Mouse (Mus musculus): ENCODE measurements around the gene Fgfrl1. TPM values are rescaled to one million over a fixed set of nuclear protein-coding genes. Genes with fewer than 3 reads are reported as not detected.

The Fgfrl1 gene
- 6.9 and 7.7 TPM in 2 replicates for polyA plus RNA-seq (2015; fragmentation: Nextera tagmentation; extraction: Ambion mirVana)

DNA sequence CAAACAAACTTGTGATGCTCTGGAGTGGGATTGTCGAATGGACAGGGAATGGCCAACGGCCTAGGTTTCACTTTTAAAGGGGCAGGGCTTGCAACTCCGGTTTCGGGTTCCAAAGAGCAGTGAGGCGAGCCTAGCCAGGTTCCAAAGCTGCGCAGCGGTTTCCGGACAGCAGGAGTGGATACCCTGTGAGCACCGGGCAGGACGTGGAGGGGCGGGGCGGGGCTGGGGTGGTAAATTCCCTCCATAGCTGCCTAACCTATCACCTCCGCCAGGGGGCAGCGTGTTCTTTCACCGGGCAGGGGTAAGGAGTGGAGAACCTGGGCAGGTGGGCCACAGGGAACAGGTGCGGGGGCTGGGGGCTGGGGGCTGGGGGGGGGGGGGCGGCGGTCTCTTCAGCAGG is at the start of gene Fgfrl1:
Gene Fgfrl1 (plus strand): TSS at position 112 of the 400 bp plus-strand sequence.
- peaks cover 20% of the 10 kb centered on the region for H3K27me3 ChIP-seq
- peaks cover 41% of the 10 kb centered on the region for H3K4me1 ChIP-seq (replicated peaks)
- H3K27ac ChIP-seq (replicated peaks): no peak within 1 kb of the TSS
- 7% methylated on average over 16 of the region's 18 CpGs for WGBS
- H3K9ac ChIP-seq: peak within 1 kb of the TSS; percentile 77; the same call in 1 of the 2 replicates
- H3K36me3 ChIP-seq: no peaks in the 10 kb centered on the region
- ATAC-seq (ENCODE audit: low read depth): no peak
- H3K4me2 ChIP-seq: peak within 1 kb of the TSS; percentile 92
- no peaks in the 10 kb centered on the region for H3K9me3 ChIP-seq
- H3K4me3 ChIP-seq: peak within 1 kb of the TSS; percentile 75

GRCm38 (mm10) chr5:108643674-108644073 is 48.5 kb upstream of the Fgfrl1 start:
- WGBS: 84% methylated on average over 2 of the region's 2 CpGs
- H3K27me3 ChIP-seq: no peaks in the 10 kb centered on the region
- no peak overlapping the region for H3K27ac ChIP-seq (replicated peaks)
- no peak overlapping the region for H3K9ac ChIP-seq
- ATAC-seq (ENCODE audit: low read depth): no peak
- H3K36me3 ChIP-seq: peaks cover 64% of the 10 kb centered on the region
- no peaks in the 10 kb centered on the region for H3K4me1 ChIP-seq (replicated peaks)
- H3K4me3 ChIP-seq: no peak overlapping the region
- no peak overlapping the region for H3K4me2 ChIP-seq
- no peaks in the 10 kb centered on the region for H3K9me3 ChIP-seq

DNA sequence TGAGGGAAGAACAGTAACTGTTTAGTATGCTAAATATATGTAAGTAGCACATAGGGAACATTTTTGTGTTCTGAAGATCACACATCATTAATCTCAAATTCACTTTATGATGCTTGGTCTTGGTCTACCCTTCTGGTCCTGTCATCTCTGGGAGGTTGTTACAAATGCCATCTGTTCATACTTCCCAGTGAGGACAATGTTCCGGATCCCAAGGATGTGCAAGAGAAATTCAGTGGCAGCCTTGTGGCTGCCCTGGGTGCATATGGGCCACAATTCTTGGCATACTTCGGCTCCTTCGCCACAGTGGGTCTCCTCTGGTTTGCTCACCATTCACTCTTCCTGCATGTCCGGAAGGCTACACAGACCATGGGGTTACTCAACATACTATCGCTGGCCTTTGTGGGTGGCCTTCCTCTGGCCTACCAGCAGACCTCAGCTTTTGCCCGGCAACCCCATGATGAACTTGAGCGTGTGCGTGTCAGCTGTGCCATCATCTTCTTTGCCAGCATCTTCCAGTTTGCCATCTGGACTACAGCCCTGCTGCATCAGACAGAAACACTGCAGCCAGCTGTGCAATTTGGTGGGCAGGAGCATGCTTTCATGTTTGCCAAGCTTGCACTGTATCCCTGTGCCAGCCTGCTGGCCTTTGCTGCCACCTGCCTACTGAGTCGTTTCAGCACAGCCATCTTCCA is 46.4 kb upstream of the Fgfrl1 start:
- no peaks in the 10 kb centered on the region for H3K9me3 ChIP-seq
- 88% methylated on average over 9 of the region's 9 CpGs for WGBS
- H3K27me3 ChIP-seq: no peaks in the 10 kb centered on the region
- no peak overlapping the region for H3K9ac ChIP-seq
- no peak for ATAC-seq (ENCODE audit: low read depth)
- no peak overlapping the region for H3K4me2 ChIP-seq
- H3K4me3 ChIP-seq: no peak overlapping the region
- H3K4me1 ChIP-seq (replicated peaks): no peaks in the 10 kb centered on the region
- no peak overlapping the region for H3K27ac ChIP-seq (replicated peaks)
- peaks cover 81% of the 10 kb centered on the region for H3K36me3 ChIP-seq

DNA sequence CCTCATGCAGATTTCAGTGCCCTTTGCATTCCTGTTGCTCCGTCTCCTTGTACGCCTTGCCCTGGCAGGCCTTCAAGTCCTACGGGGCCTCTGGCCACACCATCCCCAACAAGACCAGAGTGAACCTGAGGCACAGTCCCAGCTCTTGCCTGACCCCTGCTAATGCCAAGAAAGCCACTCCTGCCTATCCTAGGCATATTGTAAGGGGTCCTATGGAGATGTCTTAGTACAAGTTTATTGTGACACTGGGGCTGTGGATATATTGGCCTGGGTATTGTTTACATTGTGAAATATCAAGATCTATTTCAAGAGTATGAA is 45.9 kb upstream of the Fgfrl1 start:
- H3K36me3 ChIP-seq: peaks cover 86% of the 10 kb centered on the region
- H3K27ac ChIP-seq (replicated peaks): no peak overlapping the region
- no peaks in the 10 kb centered on the region for H3K9me3 ChIP-seq
- no peaks in the 10 kb centered on the region for H3K4me1 ChIP-seq (replicated peaks)
- H3K27me3 ChIP-seq: no peaks in the 10 kb centered on the region
- no peak for ATAC-seq (ENCODE audit: low read depth)
- no peak overlapping the region for H3K4me2 ChIP-seq
- H3K4me3 ChIP-seq: no peak overlapping the region
- no peak overlapping the region for H3K9ac ChIP-seq
- 90% methylated on average over 3 of the region's 3 CpGs for WGBS

GRCm38 (mm10) chr5:108647311-108647710 is 44.9 kb upstream of the Fgfrl1 start:
- WGBS: 88% methylated on average over 2 of the region's 2 CpGs
- H3K4me3 ChIP-seq: no peak overlapping the region
- no peaks in the 10 kb centered on the region for H3K27me3 ChIP-seq
- H3K4me2 ChIP-seq: no peak overlapping the region
- no peak for ATAC-seq (ENCODE audit: low read depth)
- H3K27ac ChIP-seq (replicated peaks): no peak overlapping the region
- H3K9ac ChIP-seq: no peak overlapping the region
- H3K36me3 ChIP-seq: peaks cover 90% of the 10 kb centered on the region
- no peaks in the 10 kb centered on the region for H3K9me3 ChIP-seq
- no peaks in the 10 kb centered on the region for H3K4me1 ChIP-seq (replicated peaks)

DNA sequence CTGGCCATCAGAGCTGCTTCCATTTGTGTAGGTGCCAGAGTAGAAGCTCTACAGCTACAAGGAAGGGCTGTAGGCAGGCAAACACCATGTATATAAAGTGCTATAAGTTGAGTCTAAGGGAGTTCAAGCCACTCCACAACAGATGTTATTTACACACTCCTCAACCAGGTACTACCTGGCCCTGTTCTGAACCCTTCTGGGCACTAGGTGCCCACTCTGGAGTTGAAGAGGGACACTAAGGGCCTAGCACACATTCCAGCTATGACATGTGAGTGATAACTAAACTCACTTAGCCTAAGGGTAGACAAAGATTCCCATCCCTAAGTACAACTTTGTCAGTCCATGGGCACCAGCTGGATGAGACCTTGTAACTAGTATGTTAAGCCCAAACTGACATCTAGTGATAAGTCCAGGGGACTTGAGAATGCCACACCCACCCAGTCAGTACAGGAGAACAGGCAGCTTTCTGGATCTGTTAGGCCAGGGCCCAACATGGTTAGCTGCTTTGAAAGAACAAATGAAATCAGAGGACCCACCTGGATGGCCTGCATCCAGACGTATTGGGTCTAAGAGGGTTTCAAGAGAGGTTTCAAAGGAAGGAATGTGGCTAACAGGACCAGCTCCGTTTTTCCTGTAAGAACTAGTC is 44.2 kb upstream of the Fgfrl1 start:
- Histone ChIP-seq H3K4me1 (replicated peaks) (no peaks in the 10 kb centered on the region), H3K9ac (no peak overlapping the region), H3K4me3 (no peak overlapping the region), H3K36me3 (peaks cover 91% of the 10 kb centered on the region), H3K9me3 (no peaks in the 10 kb centered on the region), H3K4me2 (no peak overlapping the region), H3K27ac (replicated peaks) (no peak overlapping the region), H3K27me3 (no peaks in the 10 kb centered on the region)
- 85% methylated on average over 2 of the region's 2 CpGs for WGBS
- no peak for ATAC-seq (ENCODE audit: low read depth)

DNA sequence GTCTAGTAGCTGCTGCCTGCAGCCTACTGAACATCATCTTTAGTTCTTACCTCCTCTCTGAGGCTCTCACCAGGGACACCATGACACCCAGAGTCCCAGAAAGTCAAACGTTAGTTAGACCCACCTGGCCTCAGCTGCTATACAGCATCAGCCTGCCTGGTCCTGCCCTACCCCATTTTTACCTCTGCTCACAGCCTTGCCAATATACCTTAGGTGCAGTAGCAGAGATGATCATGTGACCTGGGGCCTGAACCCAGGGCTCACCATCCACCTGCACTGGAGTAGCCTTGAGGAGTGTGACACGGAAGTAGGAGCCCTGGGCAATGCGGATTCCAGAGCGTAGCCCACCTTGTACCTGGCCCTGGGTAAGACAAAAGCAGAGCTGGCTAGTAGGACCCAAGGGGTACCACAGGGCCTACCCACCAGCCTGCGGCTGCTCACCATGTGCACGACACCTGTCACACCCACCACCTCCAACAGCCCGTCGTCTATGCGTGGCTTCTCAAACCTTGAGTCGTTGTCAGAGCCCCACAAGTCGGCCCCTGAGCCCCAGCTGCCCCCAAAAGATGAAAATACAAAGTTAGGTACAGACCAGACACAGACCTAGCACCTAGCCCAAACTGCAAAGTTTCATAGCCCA is 43.1 kb upstream of the Fgfrl1 start:
- H3K9ac ChIP-seq: no peak overlapping the region
- H3K4me3 ChIP-seq: no peak overlapping the region
- H3K4me2 ChIP-seq: no peak overlapping the region
- no peaks in the 10 kb centered on the region for H3K9me3 ChIP-seq
- H3K27ac ChIP-seq (replicated peaks): no peak overlapping the region
- H3K4me1 ChIP-seq (replicated peaks): no peaks in the 10 kb centered on the region
- 91% methylated on average over 11 of the region's 11 CpGs for WGBS
- ATAC-seq (ENCODE audit: low read depth): no peak
- peaks cover 91% of the 10 kb centered on the region for H3K36me3 ChIP-seq
- H3K27me3 ChIP-seq: no peaks in the 10 kb centered on the region

- Histone ChIP-seq H3K4me1 (replicated peaks) (no peaks in the 10 kb centered on the region), H3K4me3 (no peak overlapping the region), H3K27ac (replicated peaks) (no peak overlapping the region), H3K36me3 (peaks cover 95% of the 10 kb centered on the region), H3K4me2 (no peak overlapping the region), H3K9me3 (no peaks in the 10 kb centered on the region), H3K9ac (no peak overlapping the region), H3K27me3 (no peaks in the 10 kb centered on the region)
- WGBS: 91% methylated on average over 7 of the region's 7 CpGs
- ATAC-seq (ENCODE audit: low read depth): no peak
Observed at GRCm38 (mm10) chr5:108650341-108650740, 41.8 kb upstream of the Fgfrl1 start.

DNA sequence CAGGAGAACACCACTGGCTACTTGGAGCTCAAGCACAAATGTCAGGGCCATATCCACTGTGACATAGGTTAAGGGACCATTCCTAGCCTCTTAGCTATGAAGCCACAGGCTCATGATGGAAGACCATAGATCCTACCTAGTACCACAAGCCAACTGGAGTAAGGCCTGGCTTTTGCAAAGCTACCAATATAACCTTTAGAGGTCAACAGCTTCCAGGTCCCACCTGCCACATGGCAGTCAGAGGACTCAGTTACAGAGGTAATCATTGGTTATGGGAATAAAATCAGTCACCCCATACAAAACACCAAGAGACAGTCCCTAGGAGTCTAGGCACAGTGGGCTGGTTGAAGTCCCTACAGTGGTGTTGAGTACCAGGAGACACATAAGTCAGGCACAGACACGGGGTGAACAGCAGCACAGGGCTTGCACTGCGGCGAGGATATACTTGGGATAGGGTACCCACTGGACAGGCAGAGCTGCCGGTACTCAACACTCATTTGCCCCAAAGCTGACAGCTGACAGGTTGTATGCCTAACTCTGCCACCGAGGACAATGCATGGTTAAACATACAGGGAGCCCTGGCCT is 41.0 kb upstream of the Fgfrl1 start:
- Histone ChIP-seq H3K27me3 (no peaks in the 10 kb centered on the region), H3K27ac (replicated peaks) (no peak overlapping the region), H3K4me2 (no peak overlapping the region), H3K4me1 (replicated peaks) (no peaks in the 10 kb centered on the region), H3K4me3 (no peak overlapping the region), H3K36me3 (peaks cover 95% of the 10 kb centered on the region), H3K9ac (no peak overlapping the region), H3K9me3 (no peaks in the 10 kb centered on the region)
- 81% methylated on average over 5 of the region's 5 CpGs for WGBS
- ATAC-seq (ENCODE audit: low read depth): 0 out of 2 replicates have a peak, but pooled peaks have one; percentile 33

DNA sequence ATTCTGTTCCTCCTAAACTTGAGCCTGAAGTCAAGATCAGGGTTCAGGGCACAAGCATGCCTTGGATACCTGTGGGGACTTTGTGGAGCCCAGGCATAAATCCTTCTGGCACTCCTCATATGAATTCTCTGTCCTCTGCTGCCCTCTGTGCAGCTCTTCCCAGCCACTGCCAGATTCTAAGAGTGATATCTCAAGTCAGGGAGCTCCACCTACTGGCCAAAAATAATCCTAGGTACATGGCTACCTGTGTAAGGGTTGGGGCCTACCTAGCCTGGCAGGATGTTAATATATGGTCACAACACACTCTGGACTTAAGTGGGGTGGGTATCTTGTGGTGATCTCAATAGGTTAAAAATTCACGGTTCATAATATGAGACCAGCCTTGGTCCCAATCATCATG is 40.4 kb upstream of the Fgfrl1 start:
- H3K4me1 ChIP-seq (replicated peaks): no peaks in the 10 kb centered on the region
- no peak overlapping the region for H3K9ac ChIP-seq
- ATAC-seq (ENCODE audit: low read depth): peak; percentile 37
- no peaks in the 10 kb centered on the region for H3K9me3 ChIP-seq
- WGBS: 59% methylated on average over 1 of the region's 1 CpGs
- H3K36me3 ChIP-seq: peaks cover 95% of the 10 kb centered on the region
- H3K27ac ChIP-seq (replicated peaks): no peak overlapping the region
- H3K4me3 ChIP-seq: no peak overlapping the region
- H3K4me2 ChIP-seq: no peak overlapping the region
- no peaks in the 10 kb centered on the region for H3K27me3 ChIP-seq

DNA sequence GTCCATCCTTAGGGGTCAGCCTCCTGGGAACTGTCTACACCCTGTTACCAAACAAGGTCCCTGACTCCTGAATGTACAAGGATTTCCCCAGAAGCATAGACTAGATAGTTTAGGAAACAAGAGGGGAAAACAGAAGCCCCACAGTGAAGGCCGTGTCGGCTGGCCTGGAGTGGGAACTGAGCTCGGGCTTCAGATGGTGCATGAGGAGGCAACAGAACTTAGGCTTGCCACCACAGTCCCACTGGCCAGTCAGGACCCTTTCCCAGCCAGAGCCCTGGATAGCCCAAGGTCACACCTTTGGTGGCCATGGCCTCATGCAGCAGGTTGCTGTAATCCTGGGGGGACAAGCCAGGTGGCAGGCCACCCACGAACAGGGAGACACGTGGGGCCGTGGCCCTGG is 38.8 kb upstream of the Fgfrl1 start:
- peaks cover 6% of the 10 kb centered on the region; the same call in 1 of the 2 replicates for H3K4me1 ChIP-seq (replicated peaks)
- H3K27me3 ChIP-seq: no peaks in the 10 kb centered on the region
- H3K36me3 ChIP-seq: peaks cover 94% of the 10 kb centered on the region
- no peaks in the 10 kb centered on the region for H3K9me3 ChIP-seq
- no peak for ATAC-seq (ENCODE audit: low read depth)
- H3K9ac ChIP-seq: no peak overlapping the region
- 87% methylated on average over 6 of the region's 6 CpGs for WGBS
- H3K4me2 ChIP-seq: no peak overlapping the region
- H3K4me3 ChIP-seq: no peak overlapping the region
- H3K27ac ChIP-seq (replicated peaks): no peak overlapping the region

DNA sequence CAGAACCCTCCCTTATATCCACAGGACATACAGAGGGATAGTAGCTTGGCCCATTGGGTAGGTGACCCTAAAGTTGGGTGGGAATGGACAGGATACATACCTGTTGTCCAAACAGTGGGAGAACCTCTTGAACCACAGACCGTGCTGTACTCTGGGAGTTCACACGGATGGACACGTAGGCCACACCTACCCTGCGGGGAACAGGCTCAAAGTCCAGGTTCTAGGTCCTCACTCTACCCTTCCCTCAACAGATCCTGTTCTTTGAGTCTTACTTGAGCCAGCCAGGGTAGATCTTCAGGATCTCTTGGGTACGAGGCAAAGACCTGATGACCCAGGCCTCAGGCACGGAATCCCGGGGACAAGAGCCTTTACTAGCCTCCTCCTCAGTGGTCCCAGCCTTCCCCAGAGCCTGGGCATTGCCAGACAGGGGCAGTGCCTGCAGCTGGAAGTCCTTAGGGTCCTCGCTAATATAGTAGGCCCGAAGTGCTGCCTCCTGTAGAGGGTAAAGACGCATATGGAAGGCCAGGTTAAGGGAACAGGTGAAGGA is 37.7 kb upstream of the Fgfrl1 start:
- no peak for ATAC-seq (ENCODE audit: low read depth)
- H3K4me1 ChIP-seq (replicated peaks): peaks cover 16% of the 10 kb centered on the region
- H3K4me2 ChIP-seq: no peak overlapping the region
- H3K9ac ChIP-seq: no peak overlapping the region
- WGBS: 94% methylated on average over 10 of the region's 10 CpGs
- H3K27ac ChIP-seq (replicated peaks): no peak overlapping the region
- no peaks in the 10 kb centered on the region for H3K27me3 ChIP-seq
- peaks cover 86% of the 10 kb centered on the region for H3K36me3 ChIP-seq
- H3K4me3 ChIP-seq: no peak overlapping the region
- H3K9me3 ChIP-seq: no peaks in the 10 kb centered on the region
